Mouse (Mus musculus) embryo, embryonic 10.5 days (tissue): ENCODE results near the gene Adgrg5.

ENCODE experiments used
- DNase-seq: peaks from one replicate; pipeline ENCODE4 v3.0.0-alpha.2; 2015; ENCODE audit warnings: low spot score

Gene Adgrg5

DNA sequence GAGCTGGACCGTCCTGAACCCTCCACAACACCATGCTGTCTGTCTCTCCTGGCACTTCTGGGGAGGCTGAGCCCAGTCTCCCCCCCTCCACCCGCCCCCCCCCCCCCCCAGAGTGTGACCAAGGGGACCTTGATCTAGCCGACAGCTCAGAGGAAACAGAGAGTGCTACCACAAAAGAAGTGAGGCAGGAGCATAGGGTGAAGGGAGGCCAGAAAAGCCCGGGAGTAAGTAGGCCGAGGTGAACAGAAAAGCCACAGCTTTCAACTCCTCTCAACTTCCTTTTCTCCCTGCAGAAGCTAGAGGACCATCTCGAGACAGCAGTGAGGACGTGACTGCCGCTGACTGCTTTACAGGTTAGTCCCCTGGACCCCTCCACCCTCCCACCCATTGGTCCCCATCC, at the start of gene Adgrg5:
Gene Adgrg5, plus strand, starts transcription at position 290 of the 400 bp plus-strand sequence.
- DNase-seq = no peak

DNA sequence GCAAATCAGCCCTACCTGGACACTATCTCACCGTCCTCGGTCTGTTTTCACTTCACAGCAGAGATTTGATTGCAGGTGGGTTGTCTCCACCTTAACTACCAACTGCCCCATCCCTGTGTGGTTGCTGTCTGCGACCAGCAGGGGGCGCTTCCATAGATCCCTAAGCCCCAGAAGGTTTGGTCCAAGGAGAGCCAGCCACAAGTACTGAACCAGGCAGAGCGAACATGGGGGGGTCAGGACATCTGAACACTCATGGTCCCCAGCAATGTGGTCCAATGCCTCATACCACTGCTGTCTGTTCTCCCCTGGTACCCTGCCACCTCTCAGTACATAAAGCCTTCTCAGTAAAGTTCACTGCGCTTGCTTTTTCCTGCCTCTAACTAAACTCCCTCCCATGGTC, 49.1 kb upstream of the Adgrg5 start:
- peak; percentile 80 for DNase-seq

- peak; percentile 10 for DNase-seq
Observed at GRCm38 (mm10) chr8:94875096-94875870, 48.2 kb upstream of the Adgrg5 start.

DNA sequence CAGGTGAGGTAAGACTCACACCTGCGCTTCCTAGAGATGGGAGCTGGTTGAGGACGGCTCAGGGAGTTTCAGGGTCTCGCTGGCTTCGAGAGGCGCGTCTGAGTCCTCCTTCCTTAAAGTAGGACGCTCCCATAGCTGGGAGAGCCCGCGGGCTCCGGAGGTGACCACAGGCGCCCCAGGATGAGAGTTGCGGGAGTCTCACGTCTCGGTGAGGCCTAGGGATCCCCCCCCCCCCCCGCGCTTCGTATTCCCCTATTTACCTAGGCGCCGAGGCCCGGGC, 47.7 kb upstream of the Adgrg5 start:
- peak; percentile 14 for DNase-seq

DNA sequence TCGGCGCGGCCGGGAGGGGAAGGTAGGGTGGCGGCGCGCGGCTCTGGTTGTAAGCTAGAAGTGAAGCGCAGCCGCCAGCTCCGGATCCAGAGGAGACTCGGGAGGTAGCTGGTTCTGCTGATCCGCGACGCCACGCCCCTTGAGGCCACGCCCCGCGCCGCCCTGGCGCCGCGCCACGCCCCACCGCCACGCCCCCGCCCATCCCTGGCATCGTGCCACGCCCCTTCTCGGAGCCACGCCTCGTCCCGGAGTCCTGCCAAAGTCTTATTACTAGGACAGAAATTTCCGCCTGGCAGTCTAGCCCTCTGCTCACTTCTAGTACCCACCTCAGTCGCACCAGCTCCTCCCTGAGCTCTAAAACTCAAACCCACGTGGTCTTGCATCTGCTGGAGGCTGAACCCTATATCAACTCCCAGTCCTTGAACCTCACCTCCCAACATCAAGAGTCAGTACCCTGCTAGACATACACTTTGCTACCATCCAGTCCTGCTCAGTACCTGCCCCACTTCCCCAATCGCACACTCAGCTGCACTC, 47.2 kb upstream of the Adgrg5 start, which contains the start of gene Dok4:
Gene Dok4, minus strand, starts transcription at position 134 of the 534 bp plus-strand sequence.
- peak; percentile 88 for DNase-seq

DNA sequence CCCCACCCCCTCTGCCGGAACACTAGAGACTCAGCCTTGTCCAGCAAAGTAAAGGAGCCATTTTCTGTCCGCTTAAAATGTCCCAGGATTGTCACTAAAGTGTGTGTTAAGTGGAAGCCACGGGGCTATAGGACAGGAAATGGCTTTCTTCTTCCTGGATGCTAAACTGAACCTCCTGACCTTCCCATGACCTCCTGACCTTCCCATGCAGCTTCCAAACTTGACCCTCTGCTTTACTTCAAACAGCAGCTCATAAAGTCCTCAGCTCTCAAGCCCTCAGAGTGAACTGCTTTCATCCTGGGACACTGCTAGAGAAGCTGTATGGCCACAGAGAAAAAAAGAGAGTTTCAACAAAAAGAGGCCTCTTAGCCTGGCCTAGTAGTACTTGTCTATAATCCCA, 46.7 kb upstream of the Adgrg5 start:
- peak; percentile 37 for DNase-seq

DNA sequence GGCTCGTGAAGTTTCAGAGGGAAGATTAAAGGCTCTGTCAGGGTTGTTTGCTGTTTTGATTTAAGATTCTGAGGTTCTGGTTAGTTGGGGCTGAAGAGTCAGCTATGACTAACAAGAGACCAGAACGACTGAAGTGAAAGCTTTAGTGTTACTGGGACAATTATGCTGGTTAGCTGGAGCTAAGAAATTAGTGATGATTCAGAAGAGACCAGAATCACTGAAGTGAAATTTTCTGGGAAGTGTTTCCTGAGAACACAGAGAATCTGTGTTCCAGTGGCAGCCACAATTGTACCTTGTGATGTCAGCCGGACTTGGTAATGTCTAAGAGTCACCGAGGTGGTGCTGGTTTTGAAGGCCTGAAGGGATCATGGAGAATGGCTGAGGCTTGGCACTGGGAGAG, 42.8 kb upstream of the Adgrg5 start:
- DNase-seq = no peak

- DNase-seq = no peak
Observed at GRCm38 (mm10) chr8:94888383-94889036, 35.0 kb upstream of the Adgrg5 start.

DNA sequence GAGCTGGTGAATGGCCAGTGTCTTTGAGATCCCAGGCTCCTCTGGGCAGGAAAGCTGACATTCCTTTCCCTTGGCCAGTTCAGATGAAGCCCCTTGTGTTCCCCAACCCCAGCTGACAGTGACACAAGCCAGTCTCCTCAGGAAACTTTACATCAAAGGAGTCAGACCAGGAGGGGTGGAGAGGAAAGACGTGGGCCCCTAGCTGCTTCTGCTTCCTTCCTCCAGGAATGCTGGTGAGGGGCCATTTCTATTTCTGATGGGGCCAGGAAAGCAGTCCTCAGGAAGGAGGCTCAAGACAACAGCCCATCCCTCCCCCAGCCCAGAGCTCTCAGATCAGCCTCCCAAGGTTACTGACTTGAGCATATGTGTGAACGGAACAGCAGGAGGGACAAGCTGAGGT, 30.6 kb upstream of the Adgrg5 start:
- DNase-seq = no peak

DNA sequence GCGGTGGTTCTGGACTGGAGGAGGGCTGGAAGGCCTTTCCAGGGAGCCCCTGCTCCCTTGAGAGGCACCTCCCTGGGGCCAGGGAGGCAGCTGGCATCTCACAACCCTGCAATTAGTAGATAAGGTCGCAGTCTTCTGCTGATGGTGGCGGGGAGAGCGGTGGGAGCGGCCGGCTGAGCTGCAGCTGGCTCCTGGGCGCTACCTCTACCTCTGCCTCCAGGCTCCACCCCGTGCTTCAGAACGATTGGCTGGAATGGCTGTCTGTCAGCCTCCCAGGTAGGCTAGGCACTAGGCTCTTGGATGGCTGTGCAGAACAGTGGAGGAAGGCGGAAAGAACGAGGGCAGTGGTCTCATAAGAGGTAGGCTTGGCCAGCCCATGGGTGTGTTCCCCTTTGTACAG, 24.2 kb upstream of the Adgrg5 start:
- no peak for DNase-seq

DNA sequence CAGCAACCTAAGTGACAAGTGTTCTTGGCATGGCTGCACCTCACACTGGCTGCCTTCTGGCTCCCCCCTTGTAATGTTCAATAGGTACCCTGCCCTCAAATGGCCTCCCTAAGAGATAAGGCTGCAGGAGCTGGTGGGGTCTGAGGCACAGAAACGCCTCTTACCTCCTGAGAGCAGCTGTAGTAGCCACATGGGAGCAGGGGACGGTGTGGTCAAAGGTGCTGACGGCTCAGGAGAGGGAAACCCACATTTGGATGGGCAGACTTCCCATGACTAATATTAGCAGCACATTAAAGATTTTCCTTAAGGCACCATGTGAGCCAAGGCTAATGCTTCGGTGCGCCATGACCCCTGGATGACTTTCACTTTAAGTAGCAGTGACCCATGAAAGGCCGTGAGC, 22.9 kb upstream of the Adgrg5 start:
- no peak for DNase-seq

DNA sequence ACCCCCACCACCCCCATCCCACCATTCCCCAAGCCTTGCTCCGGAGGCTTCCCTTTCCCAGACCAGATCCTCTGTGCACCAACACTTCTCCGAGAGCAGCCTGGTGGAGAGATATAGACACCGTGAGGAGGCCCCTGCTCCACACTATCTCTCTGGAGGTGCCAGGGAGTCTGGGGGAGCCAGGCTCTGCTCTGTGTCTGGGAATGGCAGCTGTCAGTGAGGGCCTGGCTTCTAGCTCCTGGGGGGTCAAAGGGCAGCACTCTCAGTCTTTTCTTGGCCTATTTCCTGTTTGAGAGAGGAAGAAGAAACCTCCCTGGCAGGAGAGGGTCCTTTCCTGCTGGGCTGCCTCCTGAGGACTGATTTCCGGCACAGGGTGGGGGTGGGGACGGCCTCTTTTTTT, 22.5 kb upstream of the Adgrg5 start:
- DNase-seq = peak; percentile 61

DNA sequence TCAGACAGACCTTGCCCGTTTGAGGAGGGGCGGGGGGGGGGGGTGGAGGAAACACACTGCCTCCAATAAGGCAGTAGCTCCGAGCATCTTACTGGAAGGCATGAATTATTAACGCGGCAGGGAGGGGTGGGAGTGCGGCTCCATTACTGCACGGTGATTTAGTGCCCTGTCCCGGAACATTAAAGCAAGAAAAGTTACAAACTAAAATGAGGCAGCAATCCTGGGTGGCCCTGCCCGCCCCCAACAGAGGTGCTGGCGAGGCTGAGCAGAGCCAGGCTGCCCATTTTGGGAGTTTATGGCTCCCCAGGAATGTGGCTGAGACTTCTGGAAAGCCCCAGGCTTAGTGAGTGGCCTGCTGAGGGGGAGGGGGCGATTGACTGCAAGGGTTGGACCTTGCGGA, 19.8 kb upstream of the Adgrg5 start:
- DNase-seq = peak; percentile 54

DNA sequence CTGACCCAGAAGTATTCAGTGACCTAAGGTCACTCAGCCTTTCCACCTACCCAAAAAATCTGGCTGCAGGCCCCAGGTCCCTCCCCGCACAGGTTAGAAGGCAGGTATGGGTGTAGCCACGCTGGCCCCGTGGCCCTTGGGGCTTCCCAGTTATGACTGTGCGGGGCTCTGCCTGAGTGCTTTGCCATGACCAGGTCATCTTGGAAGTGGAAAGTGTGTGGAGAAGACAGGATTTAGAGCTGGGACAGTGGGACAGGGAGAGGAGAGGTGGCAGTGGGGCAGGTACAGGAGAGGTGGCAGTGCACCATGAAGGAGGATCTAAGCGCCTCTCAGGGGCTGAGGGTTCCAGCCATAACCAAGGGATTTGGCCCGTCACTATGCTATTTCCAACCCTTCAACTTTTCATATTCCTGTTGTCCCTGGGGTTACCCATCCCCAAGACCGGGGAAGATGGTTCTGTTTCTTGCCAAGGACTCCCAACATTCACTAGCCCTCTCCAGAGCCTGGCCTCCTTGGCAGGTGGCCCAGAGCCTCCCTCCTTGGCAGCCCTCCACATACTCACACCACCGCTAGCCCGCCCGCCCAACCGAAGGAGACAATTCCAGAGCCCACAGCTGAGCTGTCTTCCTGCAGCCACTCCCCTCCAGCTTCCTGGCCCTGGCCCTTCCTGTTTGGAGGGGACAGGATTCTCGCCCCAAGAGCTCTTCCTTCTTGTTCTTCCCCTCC, 18.9 kb upstream of the Adgrg5 start:
- no peak for DNase-seq

GRCm38 (mm10) chr8:94907591-94908300, 15.7 kb upstream of the Adgrg5 start:
- DNase-seq = no peak

- peak; percentile 95 for DNase-seq
Observed at GRCm38 (mm10) chr8:94908847-94909246, 14.6 kb upstream of the Adgrg5 start.

GRCm38 (mm10) chr8:94913061-94913660, 10.3 kb upstream of the Adgrg5 start:
- peak; percentile 78 for DNase-seq

GRCm38 (mm10) chr8:94914256-94914655, 9.2 kb upstream of the Adgrg5 start:
- DNase-seq = no peak

- DNase-seq = peak; percentile 57
Observed at GRCm38 (mm10) chr8:94914701-94915101, 8.8 kb upstream of the Adgrg5 start.

DNA sequence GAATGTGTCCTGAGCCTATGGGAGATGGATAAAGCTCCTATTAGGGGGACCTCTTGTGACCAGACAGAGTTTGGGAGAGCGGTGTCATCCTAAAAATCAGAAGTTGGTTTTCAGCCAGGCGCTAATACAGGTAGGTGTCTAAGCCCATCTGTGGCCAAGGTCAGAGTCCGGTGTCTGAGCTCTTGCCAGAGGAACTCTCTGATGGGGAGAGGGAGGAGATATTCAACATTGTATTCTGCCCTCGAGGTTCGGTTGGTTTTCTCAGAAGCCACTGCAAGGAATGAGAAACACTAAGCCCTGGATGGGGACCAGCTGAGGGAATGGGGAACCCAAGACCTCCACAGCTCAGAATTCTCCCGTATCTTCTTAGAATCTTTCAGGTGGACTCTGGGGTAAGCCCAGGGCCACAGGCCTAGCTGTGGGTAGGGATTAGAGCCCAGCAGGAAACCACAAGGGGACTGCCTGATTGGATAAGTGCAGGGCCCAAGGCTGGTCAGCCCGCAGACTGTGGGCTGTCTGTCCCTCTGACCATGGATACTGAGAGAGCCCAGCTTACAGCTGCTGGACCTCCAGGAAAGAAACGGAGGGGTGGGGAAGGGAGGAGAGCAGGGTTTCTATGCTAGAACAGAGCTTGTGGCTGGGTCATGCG, 7.1 kb upstream of the Adgrg5 start:
- DNase-seq = peak; percentile 20

- no peak for DNase-seq
Observed at GRCm38 (mm10) chr8:94916960-94917324, 6.6 kb upstream of the Adgrg5 start.
